Mouse (Mus musculus) lung, adult 18-20 months (tissue): ENCODE data around the gene Wdr27.

ENCODE experiments used
- DNase-seq, 2 experiments: peaks; one replicate each; pipeline ENCODE4 v3.0.0; 2022; ENCODE audit warnings: mixed read lengths in 2 of 2

Wdr27 gene

DNA sequence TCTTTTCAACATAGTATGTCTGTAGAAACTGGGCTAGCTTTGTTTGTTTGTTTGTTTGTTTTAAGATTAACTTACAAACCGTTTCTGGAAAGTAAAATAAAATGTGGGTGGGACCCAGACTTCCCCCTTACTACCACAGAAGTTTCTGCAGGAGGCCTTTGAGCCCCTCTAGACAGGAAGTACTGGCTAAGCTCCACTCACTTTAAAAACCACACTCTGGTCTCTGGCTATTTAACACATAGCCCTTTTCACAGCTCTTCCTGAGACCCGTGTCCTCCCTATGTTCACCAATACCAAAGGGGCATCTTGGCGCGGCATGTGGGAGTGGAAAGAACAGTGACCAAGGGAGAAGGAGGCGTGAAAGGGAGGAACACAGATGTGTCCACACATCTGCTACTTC lies 127.7 kb downstream of the Wdr27 start:
- DNase-seq: no peak

- no peak for DNase-seq
These were observed 130.3 kb downstream of the Wdr27 start for GRCm38 (mm10) chr17:14812631-14813030.

GRCm38 (mm10) chr17:14812033-14812432 lies 130.9 kb downstream of the Wdr27 start:
- DNase-seq: no peak

DNA sequence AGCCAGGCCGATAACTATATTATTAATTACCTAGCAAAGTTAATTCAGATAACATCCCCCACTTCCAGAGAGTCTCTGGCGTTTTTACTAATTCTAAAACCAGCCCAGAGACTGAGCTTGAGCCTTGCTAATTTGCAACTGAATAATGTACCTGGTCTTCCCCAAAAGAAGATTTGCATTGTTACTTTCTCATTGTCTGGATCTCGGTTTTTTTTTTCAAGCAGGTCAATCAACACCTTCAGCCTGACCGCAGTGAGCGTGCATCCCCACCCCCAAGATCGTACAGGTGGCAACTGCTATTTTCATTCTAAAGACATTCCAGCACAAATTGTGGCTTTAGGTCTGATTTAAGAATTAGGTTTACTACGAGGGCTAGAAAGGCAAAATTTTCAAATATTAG lies 136.2 kb downstream of the Wdr27 start:
- DNase-seq: no peak

- no peak for DNase-seq
These were observed 143.7 kb downstream of the Wdr27 start for GRCm38 (mm10) chr17:14799243-14799642.

DNA sequence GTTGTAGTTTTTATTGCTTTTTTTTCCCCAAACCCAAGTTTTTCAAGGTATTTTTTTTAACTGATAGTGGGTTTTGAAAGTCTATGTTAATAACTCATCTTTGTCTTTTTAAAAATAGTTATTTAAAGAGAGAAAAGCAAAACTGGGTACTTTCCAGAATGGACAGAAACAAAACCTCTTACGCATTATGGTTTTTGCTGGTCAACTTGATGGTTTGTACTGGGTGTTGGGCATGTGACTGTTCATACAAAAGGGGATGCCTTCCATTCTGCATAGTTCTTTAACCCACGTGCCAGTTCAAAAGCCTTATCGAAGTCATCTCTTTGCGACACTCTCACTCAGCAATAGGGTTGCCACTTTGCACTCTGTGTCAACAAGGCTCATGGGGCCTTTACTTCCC lies 147.9 kb downstream of the Wdr27 start:
- no peak for DNase-seq

DNA sequence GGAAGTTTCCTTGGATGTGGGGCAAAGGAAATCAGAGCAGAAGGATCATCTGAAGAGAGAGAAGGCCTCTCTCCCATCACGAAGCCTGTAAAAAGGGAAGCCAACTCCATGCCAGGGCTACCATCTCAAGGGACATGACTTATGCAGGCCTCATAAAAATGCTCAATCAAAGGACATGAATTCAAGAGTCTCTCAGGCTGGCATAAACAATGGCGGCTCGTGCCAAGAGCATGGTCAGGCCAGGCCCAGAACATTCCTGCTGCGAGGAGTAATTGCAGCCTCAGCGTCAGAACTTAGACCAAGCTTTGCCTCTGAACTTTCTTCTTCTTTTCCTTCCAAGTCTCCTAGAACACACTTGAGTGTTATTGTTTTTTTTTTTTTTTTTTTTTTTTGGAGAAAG lies 163.6 kb downstream of the Wdr27 start:
- DNase-seq: peak in 1 of 2 experiments; percentile 12

- DNase-seq: no peak
These were observed 171.6 kb downstream of the Wdr27 start for GRCm38 (mm10) chr17:14771339-14771738.

DNA sequence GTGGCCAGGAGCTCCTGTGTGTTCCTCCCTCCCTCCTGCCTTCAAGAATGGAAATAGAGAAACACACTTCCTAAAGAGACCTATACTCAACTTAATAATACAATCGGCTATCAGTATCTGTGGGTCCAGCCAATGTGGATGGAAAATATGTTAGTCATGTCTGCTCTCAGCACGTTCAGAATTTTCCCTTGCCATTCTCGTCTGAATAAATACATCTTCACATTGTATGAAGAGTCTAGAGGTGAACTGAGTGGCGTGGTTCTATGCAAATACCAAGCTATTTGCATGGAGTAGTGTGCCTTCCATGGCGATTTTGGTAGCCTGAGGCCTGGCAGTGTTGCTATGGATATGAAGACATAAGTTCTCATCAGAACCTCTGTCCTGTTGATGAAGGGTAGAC lies 172.6 kb downstream of the Wdr27 start:
- DNase-seq: no peak
